8 mouse cellular contexts compared by ENCODE assay signal in the genomic region with DNA sequence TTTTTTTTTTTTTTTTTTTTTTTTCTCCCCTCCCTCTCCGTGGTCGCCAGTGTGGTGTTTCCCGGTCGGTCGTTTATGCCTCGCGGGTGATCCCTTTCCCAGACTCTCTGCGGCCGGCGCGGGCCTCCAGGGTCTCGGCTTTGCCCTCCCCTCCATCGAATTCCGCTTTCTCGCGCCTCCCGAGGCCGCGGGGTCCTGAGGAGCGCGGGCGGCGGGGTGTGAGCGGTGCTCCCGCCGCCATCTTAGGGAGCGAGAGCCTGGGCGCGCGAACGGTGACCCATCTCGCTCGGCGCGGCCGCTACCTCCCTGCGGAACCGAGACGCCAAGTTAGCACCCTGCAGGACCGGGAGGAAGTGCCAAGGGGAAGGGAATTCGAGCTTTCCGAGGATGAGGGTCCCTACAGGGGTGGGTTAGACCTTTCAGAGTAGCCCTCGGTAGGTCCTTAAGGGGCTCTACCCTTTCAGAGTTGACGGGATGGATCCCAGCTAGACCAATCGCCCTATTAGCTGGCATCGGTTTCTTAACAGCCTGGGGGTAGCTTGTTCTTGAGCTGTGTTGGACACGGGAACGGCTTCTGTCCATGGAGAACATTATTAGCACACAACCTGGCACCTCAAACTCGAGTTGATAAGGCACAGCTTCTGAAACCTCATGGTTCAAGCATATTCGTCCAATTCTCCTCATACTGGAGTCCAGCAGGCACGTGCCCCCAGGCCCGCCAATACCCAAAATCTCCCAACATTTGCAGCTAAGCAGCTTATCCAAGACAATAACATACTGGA. TPM values are rescaled to one million over a fixed set of nuclear protein-coding genes. Genes with fewer than 3 reads are reported as not detected.
DNase-seq lines count a peak whose midpoint lies in the region; ATAC-seq and TF ChIP-seq lines count a peak whose summit lies in the region.

No protein-coding gene starts in this region.

- no peaks in the 10 kb centered on the region for H3K9me3 ChIP-seq in forebrain, embryonic 13.5 days (replicated peaks)

- WGBS in forebrain, embryonic 13.5 days = under 1% methylated on average over 52 of the region's 52 CpGs
- WGBS in olfactory bulb, adult 2 months = under 1% methylated on average over 52 of the region's 52 CpGs

- peak overlapping the region; percentile 100 for H3K27ac ChIP-seq in forebrain, embryonic 13.5 days
- peak overlapping the region; percentile 100 for H3K27ac ChIP-seq in layer of hippocampus, adult 2 months
- peak overlapping the region; percentile 95 for H3K27ac ChIP-seq in olfactory bulb, adult 2 months (ENCODE audit: insufficient read depth, low read depth, low read length)

- intact Hi-C loops in heart, postnatal 25 days (cut with DNase I) = no loop called here

- H3K4me3 ChIP-seq in forebrain, embryonic 13.5 days = peak overlapping the region; percentile 85
- H3K4me3 ChIP-seq in layer of hippocampus, adult 2 months = peak overlapping the region; percentile 73
- H3K4me3 ChIP-seq in olfactory bulb, adult 2 months (ENCODE audit: insufficient read depth, low read depth, low read length) = peak overlapping the region; percentile 51

- H3K4me2 ChIP-seq in forebrain, embryonic 13.5 days = peak overlapping the region; percentile 71

- CTCF ChIA-PET in Patski (lab: Charles Lee) = no interaction called here

- peak overlapping the region; percentile 95 for H3K9ac ChIP-seq in forebrain, embryonic 13.5 days

- peak; percentile 28 for DNase-seq in Patski (ENCODE audit: low read depth, low spot score)
- peak; percentile 54 for DNase-seq in heart, postnatal 25 days (ENCODE audit: low spot score)
- DNase-seq in layer of hippocampus, adult 2 months (ENCODE audit: low spot score in 2 of 2) = peak; percentile 26 to 56
- DNase-seq in lung, adult 18-20 months = peak; percentile 62 to 67
- no peak for DNase-seq in Muller cell, postnatal 12 days (ENCODE audit: inconsistent ontology term)

- peaks cover 12% of the 10 kb centered on the region for H3K4me1 ChIP-seq in forebrain, embryonic 13.5 days
- 0 out of 2 replicates have a peak, but pooled peaks cover 2% of the 10 kb centered on the region for H3K4me1 ChIP-seq in olfactory bulb, adult 2 months (ENCODE audit: control insufficient read depth, insufficient read depth, low read length)

- peaks cover 7% of the 10 kb centered on the region for H3K27me3 ChIP-seq in Patski
- H3K27me3 ChIP-seq in forebrain, embryonic 13.5 days = no peaks in the 10 kb centered on the region

- in situ Hi-C loops in Patski (cut with MboI; ENCODE audit: low pct_unique_long_range_greater_than_20kb) = no loop called here

- no peak for TF ChIP-seq CTCF in Patski (IDR thresholded peaks at IDR 0.05)
- no peak for TF ChIP-seq CTCF in layer of hippocampus, adult 2 months (conservative IDR thresholded peaks at IDR 0.05)
- TF ChIP-seq CTCF in olfactory bulb, adult 2 months (IDR thresholded peaks at IDR 0.05; ENCODE audit: insufficient read depth, low read depth, low read length) = no peak

- no peaks in the 10 kb centered on the region for H3K36me3 ChIP-seq in forebrain, embryonic 13.5 days (ENCODE audit: poor library complexity, severe bottlenecking)

- POLR2A ChIA-PET in Patski (lab: Charles Lee) = interaction anchor here (0.5 to 1.1 kb wide), 14 partner anchors 8 to 1290 kb away, joined by 3 to 10 read pairs (median 4); no protein-coding TSS in a partner anchor

- TF ChIP-seq POLR2A in olfactory bulb, adult 2 months (IDR thresholded peaks at IDR 0.05; ENCODE audit: insufficient read depth, low read depth, low read length) = peak; percentile 2; the same call in 1 of the 2 replicates

- ATAC-seq in Patski = peak; percentile 54
- ATAC-seq in cerebellum, adult (ENCODE audit: insufficient number of reproducible peaks, low FRiP score, low TSS enrichment) = peak; percentile 71
- ATAC-seq in forebrain, embryonic 13.5 days = peak; percentile 62

RNA-seq across cellular contexts. Expression of gene Rfx3, which starts 0.9 kb away (rescaled TPM):
- polyA plus RNA-seq in Patski (2021) = 13.7 TPM
- 33.1 and 40.1 TPM in 2 replicates for polyA plus RNA-seq in forebrain, embryonic 13.5 days (2015; fragmentation: Nextera tagmentation; extraction: Ambion mirVana)
- total RNA-seq in heart, postnatal 25 days (2021) = 1 to 10 TPM; 4.1 to 6.7 TPM
- 100 to 1,000 TPM; 142 to 150 TPM for total RNA-seq in layer of hippocampus, adult 2 months (2021)
- not detected in 2 replicates for polyA plus RNA-seq in olfactory bulb, adult 2 months (2012; ENCODE audit: insufficient read depth, insufficient read length, low replicate concordance, missing spikeins)

Comparison
In these comparisons a context has a peak if more than half of its experiments do, and no peak if none do; other contexts are left out.
1. RNA of gene Rfx3, which starts 0.9 kb away (polyA plus RNA-seq): 33.1 to 40.1 TPM in forebrain, embryonic 13.5 days and 13.7 TPM in Patski (single experiment); not detected in olfactory bulb, adult 2 months; every median in the first group is over 10 times any median in the second.
2. Peak in every context shown above with its lines, with median percentiles within 50 percentile points of each other: ATAC-seq, H3K27ac ChIP-seq and H3K4me3 ChIP-seq.